Mouse (Mus musculus): ENCODE measurements around the gene BC030867. TPM values are rescaled to one million over a fixed set of nuclear protein-coding genes. Genes with fewer than 3 reads are reported as not detected.

BC030867 gene
- polyA plus RNA-seq, 1 experiment from 2014 or later: 21.2 TPM

DNA sequence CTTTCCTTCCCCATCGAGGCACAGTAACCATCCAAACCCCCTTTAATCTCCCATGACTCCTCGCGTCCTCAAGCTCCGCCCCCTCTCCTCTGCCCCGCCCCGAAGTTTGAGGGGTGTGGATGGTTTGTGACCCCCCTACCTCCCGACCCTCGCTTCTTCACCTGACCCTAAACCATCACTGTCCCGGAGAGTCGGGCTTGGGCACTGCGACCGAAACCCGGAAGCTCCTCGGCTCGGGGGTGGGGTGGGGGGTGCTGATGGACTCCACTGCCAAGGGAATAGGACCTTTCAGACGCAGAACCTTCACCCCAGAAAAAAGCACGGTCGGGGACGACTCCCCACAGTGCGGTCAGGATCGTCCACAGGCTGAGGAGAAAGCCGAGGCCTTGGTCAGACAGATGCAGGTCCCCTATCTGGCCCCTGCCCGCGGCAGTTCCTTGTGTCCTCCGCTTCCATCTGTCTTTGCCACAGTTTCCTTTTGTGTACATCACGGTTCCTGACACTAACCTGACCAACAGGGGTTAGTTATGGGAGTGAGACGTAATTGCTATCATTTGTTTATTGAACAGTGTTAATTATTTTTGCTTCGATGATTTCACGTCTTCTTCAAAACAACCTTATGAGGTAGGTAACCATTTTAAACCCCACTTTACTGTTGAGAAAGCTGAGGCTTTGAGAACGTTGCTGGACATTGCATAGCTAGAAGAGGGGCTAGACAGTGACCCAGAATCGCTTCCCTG, 36.6 kb downstream of the BC030867 start:
- 4% methylated on average over 31 of the region's 31 CpGs for WGBS
- H3K27me3 ChIP-seq (ENCODE audit: insufficient read depth, low read length): no peaks in the 10 kb centered on the region

DNA sequence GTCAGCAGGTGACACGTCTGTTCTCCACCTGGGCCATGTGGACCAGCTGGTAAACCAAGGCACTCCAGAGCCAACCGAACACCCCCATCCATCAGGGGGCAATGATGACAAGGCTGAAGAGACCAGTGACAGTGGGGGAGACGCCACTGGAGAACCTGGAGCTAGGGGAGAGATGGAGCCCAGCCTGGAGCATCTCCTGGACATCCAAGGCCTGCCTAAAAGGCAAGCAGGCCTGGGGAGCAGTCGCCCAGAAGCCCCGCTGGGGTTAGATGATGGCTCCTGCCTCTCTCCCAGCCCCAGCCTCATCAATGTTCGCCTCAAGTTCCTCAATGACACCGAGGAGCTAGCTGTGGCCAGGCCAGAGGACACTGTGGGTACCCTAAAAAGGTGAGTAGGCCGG, 38.8 kb downstream of the BC030867 start:
- Histone ChIP-seq H3K36me3 (ENCODE audit: insufficient read depth, low read length) (peaks cover 43% of the 10 kb centered on the region), H3K4me1 (ENCODE audit: insufficient read depth, low read length) (peaks cover 20% of the 10 kb centered on the region), H3K9ac (replicated peaks; ENCODE audit: low read length) (no peak overlapping the region), H3K4me3 (ENCODE audit: low read length) (no peak overlapping the region), H3K9me3 (ENCODE audit: low read length) (no peaks in the 10 kb centered on the region), H3K4me2 (replicated peaks; ENCODE audit: low read depth, low read length) (no peak overlapping the region), H3K27ac (ENCODE audit: low read length) (no peak overlapping the region), H3K27me3 (ENCODE audit: insufficient read depth, low read length) (no peaks in the 10 kb centered on the region)
- no peak for ATAC-seq (ENCODE audit: low FRiP score, low TSS enrichment)
- 84% methylated on average over 8 of the region's 8 CpGs for WGBS

More for the DNA sequence above, 36.6 kb downstream of the BC030867 start:
- Histone ChIP-seq H3K4me1 (ENCODE audit: insufficient read depth, low read length) (peaks cover 20% of the 10 kb centered on the region), H3K4me3 (ENCODE audit: low read length) (peak overlapping the region; percentile 78), H3K36me3 (ENCODE audit: insufficient read depth, low read length) (peaks cover 21% of the 10 kb centered on the region), H3K27ac (ENCODE audit: low read length) (peak overlapping the region; percentile 92), H3K9ac (replicated peaks; ENCODE audit: low read length) (peak overlapping the region; percentile 88), H3K9me3 (ENCODE audit: low read length) (no peaks in the 10 kb centered on the region), H3K4me2 (replicated peaks; ENCODE audit: low read depth, low read length) (peak overlapping the region; percentile 74)
- ATAC-seq (ENCODE audit: low FRiP score, low TSS enrichment): peak; percentile 72

DNA sequence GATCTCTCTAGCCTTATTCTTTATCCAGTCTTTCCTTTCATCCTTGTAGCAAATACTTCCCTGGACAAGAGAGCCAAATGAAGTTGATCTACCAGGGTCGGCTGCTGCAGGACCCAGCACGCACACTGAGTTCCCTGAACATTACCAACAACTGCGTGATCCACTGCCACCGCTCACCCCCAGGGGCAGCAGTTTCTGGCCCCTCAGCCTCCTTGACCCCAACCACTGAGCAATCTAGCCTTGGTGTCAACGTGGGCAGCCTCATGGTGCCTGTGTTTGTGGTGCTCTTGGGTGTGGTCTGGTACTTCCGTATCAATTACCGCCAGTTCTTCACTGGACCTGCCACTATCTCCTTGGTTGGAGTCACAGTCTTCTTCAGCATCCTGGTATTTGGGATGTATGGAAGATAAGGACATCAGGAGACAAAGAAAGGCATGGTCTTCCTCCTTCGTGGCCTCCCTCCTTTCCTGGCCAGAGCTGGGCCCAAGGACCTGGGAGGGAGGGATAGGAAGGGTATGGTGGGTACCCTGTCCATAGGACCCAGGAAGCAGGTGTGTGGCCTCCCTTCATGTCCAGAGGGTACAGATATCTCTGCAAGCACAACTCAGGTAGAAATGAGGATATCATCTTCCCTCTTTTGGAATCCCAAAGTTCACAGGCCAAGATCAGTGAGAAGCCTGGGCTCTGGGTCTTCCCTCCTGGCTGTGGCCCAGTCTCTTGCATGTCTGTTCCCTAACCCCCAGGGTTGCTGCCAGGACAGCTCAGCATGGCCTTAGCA, 39.5 kb downstream of the BC030867 start:
- ATAC-seq (ENCODE audit: low FRiP score, low TSS enrichment): no peak
- 81% methylated on average over 8 of the region's 8 CpGs for WGBS
- H3K4me1 ChIP-seq (ENCODE audit: insufficient read depth, low read length): peaks cover 20% of the 10 kb centered on the region
- no peak overlapping the region for H3K4me2 ChIP-seq (replicated peaks; ENCODE audit: low read depth, low read length)
- no peak overlapping the region for H3K27ac ChIP-seq (ENCODE audit: low read length)
- H3K27me3 ChIP-seq (ENCODE audit: insufficient read depth, low read length): no peaks in the 10 kb centered on the region
- H3K9me3 ChIP-seq (ENCODE audit: low read length): no peaks in the 10 kb centered on the region
- no peak overlapping the region for H3K9ac ChIP-seq (replicated peaks; ENCODE audit: low read length)
- H3K36me3 ChIP-seq (ENCODE audit: insufficient read depth, low read length): peaks cover 50% of the 10 kb centered on the region
- no peak overlapping the region for H3K4me3 ChIP-seq (ENCODE audit: low read length)

DNA sequence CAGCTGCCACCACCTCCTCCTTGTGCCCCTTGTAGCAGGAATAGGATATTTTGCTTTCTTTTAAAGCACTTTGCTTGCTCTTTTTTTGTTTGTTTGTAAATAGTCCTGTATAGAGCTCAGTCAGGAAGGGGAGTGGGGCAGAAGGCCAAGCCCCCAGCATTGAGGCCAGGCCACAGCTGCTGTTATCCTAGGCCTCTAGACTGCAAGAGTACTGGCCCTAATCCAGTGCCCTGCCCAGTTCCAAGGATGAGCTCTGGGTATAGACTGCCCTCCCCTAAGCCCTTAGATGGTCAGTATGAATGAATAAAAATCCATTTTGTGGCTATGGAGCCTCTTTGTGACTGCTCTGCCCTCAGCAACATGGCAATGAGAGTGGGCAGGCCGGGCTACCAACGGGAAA, 40.2 kb downstream of the BC030867 start:
- WGBS: 67% methylated on average over 2 of the region's 2 CpGs
- ATAC-seq (ENCODE audit: low FRiP score, low TSS enrichment): no peak
- Histone ChIP-seq H3K4me3 (ENCODE audit: low read length) (no peak overlapping the region), H3K27me3 (ENCODE audit: insufficient read depth, low read length) (no peaks in the 10 kb centered on the region), H3K9me3 (ENCODE audit: low read length) (no peaks in the 10 kb centered on the region), H3K36me3 (ENCODE audit: insufficient read depth, low read length) (peaks cover 56% of the 10 kb centered on the region), H3K4me2 (replicated peaks; ENCODE audit: low read depth, low read length) (no peak overlapping the region), H3K9ac (replicated peaks; ENCODE audit: low read length) (no peak overlapping the region), H3K27ac (ENCODE audit: low read length) (no peak overlapping the region), H3K4me1 (ENCODE audit: insufficient read depth, low read length) (peaks cover 20% of the 10 kb centered on the region)

DNA sequence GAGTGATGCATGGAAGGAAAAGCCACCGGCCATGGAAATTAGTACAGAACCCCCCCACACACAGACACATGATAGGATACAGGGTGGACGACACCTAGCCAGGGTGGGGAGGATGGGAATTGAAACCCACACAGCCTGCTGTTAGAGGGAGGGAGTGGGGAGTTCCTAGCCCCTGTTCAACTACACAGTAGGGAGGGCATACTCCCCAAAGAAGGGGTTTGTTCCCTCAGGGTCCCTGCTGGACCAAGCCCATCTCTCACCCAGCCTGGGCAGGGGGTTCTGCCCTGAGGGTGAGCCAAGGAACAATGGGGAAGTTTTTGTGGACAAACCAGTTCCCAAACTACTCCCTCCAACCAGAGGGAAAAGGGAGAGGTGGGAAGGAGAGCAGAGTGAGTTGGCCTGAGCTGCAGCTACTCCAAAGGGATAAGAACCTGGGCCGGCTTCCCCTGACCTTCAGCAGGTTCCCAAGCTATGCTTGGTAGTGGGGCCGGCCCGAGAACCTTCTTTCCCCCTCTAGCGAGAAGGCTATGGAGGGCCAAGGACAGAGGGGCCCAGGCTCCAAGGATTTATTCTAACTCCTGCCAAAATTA, 40.9 kb downstream of the BC030867 start:
- 49% methylated on average over 6 of the region's 6 CpGs for WGBS
- Histone ChIP-seq H3K27ac (ENCODE audit: low read length) (no peak overlapping the region), H3K9ac (replicated peaks; ENCODE audit: low read length) (no peak overlapping the region), H3K9me3 (ENCODE audit: low read length) (no peaks in the 10 kb centered on the region), H3K4me1 (ENCODE audit: insufficient read depth, low read length) (peaks cover 20% of the 10 kb centered on the region), H3K27me3 (ENCODE audit: insufficient read depth, low read length) (no peaks in the 10 kb centered on the region), H3K36me3 (ENCODE audit: insufficient read depth, low read length) (peaks cover 59% of the 10 kb centered on the region), H3K4me2 (replicated peaks; ENCODE audit: low read depth, low read length) (no peak overlapping the region), H3K4me3 (ENCODE audit: low read length) (no peak overlapping the region)
- ATAC-seq (ENCODE audit: low FRiP score, low TSS enrichment): no peak

DNA sequence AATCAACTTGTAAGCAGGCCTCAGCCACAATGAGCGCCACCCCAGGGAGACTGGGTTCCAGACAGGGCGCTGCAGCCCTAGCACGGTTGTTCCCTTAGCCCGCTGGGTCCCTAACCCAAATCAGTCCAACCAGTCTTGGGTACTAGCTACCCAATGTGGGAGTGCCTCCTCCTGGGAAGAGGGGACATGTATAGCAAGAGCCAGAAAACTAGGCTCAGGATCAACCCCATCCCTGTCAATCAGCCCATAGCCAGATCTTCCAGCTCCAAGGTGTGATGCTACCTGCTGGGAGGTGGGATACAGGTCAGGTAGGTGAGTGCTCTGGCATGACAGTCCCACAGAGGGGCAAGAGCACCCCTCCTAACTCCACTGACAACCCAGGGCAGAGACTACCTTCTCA, 41.5 kb downstream of the BC030867 start:
- Histone ChIP-seq H3K9ac (replicated peaks; ENCODE audit: low read length) (no peak overlapping the region), H3K9me3 (ENCODE audit: low read length) (no peaks in the 10 kb centered on the region), H3K4me2 (replicated peaks; ENCODE audit: low read depth, low read length) (no peak overlapping the region), H3K4me1 (ENCODE audit: insufficient read depth, low read length) (peaks cover 26% of the 10 kb centered on the region), H3K27ac (ENCODE audit: low read length) (no peak overlapping the region), H3K36me3 (ENCODE audit: insufficient read depth, low read length) (peaks cover 59% of the 10 kb centered on the region), H3K4me3 (ENCODE audit: low read length) (no peak overlapping the region), H3K27me3 (ENCODE audit: insufficient read depth, low read length) (no peaks in the 10 kb centered on the region)
- ATAC-seq (ENCODE audit: low FRiP score, low TSS enrichment): no peak
- WGBS: 83% methylated on average over 4 of the region's 4 CpGs

DNA sequence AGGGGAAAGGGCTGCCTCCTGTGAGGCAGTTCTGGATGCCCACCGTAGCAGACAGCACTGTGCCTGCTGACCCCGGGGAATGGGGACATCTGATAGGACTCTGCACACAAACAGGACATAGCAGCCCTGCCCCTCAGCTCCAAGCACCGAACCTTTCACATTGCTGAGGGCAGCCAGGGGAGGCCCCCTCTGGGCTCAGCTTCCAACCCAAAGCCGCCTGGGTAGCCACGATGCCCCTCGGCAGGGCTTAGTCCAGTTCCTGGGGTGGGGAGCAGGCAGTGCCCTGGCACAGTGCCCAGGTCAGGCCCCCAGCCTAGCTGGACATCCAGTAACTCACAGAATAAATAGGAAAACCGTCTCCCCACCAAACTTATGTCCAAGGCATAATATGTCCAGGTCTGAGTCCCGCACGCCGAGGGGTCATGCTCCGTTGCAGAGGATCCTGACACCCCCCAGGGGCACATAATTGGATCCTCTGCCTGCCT, 42.4 kb downstream of the BC030867 start:
- H3K4me3 ChIP-seq (ENCODE audit: low read length): no peak overlapping the region
- H3K36me3 ChIP-seq (ENCODE audit: insufficient read depth, low read length): peaks cover 59% of the 10 kb centered on the region
- H3K4me1 ChIP-seq (ENCODE audit: insufficient read depth, low read length): peaks cover 24% of the 10 kb centered on the region
- H3K9me3 ChIP-seq (ENCODE audit: low read length): no peaks in the 10 kb centered on the region
- H3K4me2 ChIP-seq (replicated peaks; ENCODE audit: low read depth, low read length): no peak overlapping the region
- no peak overlapping the region for H3K9ac ChIP-seq (replicated peaks; ENCODE audit: low read length)
- WGBS: 82% methylated on average over 11 of the region's 11 CpGs
- no peak for ATAC-seq (ENCODE audit: low FRiP score, low TSS enrichment)
- H3K27me3 ChIP-seq (ENCODE audit: insufficient read depth, low read length): no peaks in the 10 kb centered on the region
- no peak overlapping the region for H3K27ac ChIP-seq (ENCODE audit: low read length)

DNA sequence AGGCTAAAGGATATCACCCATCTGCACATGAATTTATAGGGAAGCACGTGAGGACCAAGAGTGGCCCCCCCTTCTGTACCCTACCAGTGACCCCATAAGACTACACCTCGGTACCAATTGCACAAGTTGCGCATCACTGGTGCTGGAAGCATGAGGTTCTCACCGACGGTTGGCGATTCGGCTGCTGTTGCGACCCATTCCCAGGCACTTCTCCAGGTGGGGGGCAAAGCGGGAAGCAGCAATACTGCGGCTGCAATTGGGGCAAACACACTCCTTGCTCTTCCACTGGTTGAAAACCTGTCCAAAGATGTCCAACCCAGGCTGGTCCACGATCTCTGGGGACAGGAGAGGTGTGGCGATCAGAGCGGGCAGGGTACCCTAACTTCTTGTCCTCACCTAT, 45.3 kb downstream of the BC030867 start:
- no peaks in the 10 kb centered on the region for H3K9me3 ChIP-seq (ENCODE audit: low read length)
- no peak overlapping the region for H3K27ac ChIP-seq (ENCODE audit: low read length)
- no peak overlapping the region for H3K9ac ChIP-seq (replicated peaks; ENCODE audit: low read length)
- H3K27me3 ChIP-seq (ENCODE audit: insufficient read depth, low read length): no peaks in the 10 kb centered on the region
- no peak for ATAC-seq (ENCODE audit: low FRiP score, low TSS enrichment)
- H3K4me2 ChIP-seq (replicated peaks; ENCODE audit: low read depth, low read length): no peak overlapping the region
- H3K36me3 ChIP-seq (ENCODE audit: insufficient read depth, low read length): peaks cover 41% of the 10 kb centered on the region
- 92% methylated on average over 13 of the region's 13 CpGs for WGBS
- peaks cover 26% of the 10 kb centered on the region for H3K4me1 ChIP-seq (ENCODE audit: insufficient read depth, low read length)
- H3K4me3 ChIP-seq (ENCODE audit: low read length): no peak overlapping the region

DNA sequence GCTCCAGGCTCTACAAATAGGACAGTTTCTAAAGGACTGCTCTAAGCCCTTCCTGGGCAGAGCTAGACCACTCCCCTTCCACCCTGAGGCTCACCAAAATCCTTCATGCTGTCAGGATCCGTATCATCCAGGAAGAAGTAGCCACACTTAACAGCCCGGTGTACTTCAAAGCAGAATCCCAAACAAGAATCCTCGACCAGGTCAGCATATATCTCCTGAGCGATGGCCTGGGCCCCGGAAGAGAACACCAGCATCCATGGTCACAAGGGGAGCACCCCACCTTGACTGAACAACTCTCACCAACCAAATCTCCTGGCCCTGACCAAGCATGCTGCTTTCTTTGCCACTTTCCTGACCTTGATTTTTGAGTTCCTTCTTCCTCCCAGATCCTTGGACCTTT, 45.7 kb downstream of the BC030867 start:
- no peak overlapping the region for H3K4me3 ChIP-seq (ENCODE audit: low read length)
- peaks cover 39% of the 10 kb centered on the region for H3K36me3 ChIP-seq (ENCODE audit: insufficient read depth, low read length)
- no peaks in the 10 kb centered on the region for H3K27me3 ChIP-seq (ENCODE audit: insufficient read depth, low read length)
- H3K9ac ChIP-seq (replicated peaks; ENCODE audit: low read length): 0 out of 2 replicates have a peak overlapping the region, but pooled peaks have one; percentile 92
- no peak overlapping the region for H3K4me2 ChIP-seq (replicated peaks; ENCODE audit: low read depth, low read length)
- H3K9me3 ChIP-seq (ENCODE audit: low read length): no peaks in the 10 kb centered on the region
- no peak for ATAC-seq (ENCODE audit: low FRiP score, low TSS enrichment)
- H3K27ac ChIP-seq (ENCODE audit: low read length): no peak overlapping the region
- WGBS: 67% methylated on average over 5 of the region's 5 CpGs
- peaks cover 24% of the 10 kb centered on the region for H3K4me1 ChIP-seq (ENCODE audit: insufficient read depth, low read length)

All from kidney, embryonic 16.5 days (tissue).